Mouse (Mus musculus): ENCODE results near the gene Ttbk1. TPM values are rescaled to one million over a fixed set of nuclear protein-coding genes. Genes with fewer than 3 reads are reported as not detected.

Gene Ttbk1
- polyA plus RNA-seq, 1 experiment from 2014 or later, result not detected

DNA sequence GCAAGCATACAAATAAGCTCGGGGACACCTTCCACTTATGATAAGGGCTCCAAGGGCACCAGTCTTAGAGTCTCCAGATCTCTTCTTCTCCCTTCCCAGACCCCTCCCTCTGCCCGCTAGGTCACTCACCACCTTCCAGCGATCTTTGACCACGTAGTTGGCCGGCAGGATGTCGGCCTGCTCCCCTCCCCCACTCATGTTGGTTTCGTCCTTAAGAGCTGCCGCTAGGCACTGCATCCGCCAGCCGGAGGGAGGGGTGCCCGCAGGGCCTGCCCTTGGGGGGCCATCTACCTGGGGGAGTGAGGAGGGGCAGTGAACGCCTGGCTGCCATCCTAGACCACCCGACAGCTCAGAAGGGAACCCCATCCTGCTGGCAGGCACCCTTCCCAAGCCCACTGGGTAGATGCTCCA lies 3.4 kb downstream of the Ttbk1 start:
- Histone ChIP-seq H3K4me3 (ENCODE audit: low read depth, low read length) (peak overlapping the region; percentile 23), H3K36me3 (replicated peaks; ENCODE audit: insufficient read depth, low read length) (no peaks in the 10 kb centered on the region), H3K9ac (replicated peaks) (no peak overlapping the region), H3K27ac (ENCODE audit: low read depth) (no peak overlapping the region), H3K27me3 (ENCODE audit: insufficient read depth, low read length) (peaks cover 59% of the 10 kb centered on the region), H3K4me1 (ENCODE audit: insufficient read depth) (peaks cover 8% of the 10 kb centered on the region), H3K4me2 (ENCODE audit: low read depth, low read length) (peak overlapping the region; percentile 67), H3K9me3 (ENCODE audit: low read length) (no peaks in the 10 kb centered on the region)
- WGBS (ENCODE audit: insufficient replicate concordance), result 3% methylated on average over 13 of the region's 13 CpGs
- peak; percentile 53 for DNase-seq
- TF ChIP-seq CTCF (IDR thresholded peaks at IDR 0.05; ENCODE audit: low read depth), result no peak
- TF ChIP-seq EP300 (IDR thresholded peaks at IDR 0.05; ENCODE audit: low read depth), result no peak
- peak; percentile 77 for ATAC-seq

DNA sequence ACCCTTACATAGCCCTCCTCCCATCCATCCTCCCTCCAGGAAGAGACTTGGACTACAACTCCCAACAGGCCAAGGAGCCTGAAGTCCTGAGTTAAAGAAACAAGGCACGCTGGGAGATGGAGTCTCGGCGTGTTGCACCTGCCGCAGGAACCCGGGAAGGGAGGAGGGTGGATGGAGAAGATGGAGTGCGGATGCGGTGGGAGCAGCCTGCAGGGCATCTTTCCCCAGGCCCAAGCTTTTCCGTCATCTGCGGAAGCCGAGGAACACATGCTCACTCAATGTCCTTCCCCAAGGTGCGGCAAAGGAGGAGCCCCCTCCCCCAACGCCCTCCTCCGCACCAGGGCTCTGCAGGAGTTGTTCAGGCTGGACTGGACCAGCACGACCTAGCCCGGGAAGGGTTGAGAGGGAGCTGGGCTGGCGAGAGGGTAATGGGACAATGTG lies 3.9 kb downstream of the Ttbk1 start:
- no peak for DNase-seq
- Histone ChIP-seq H3K27ac (ENCODE audit: low read depth) (no peak overlapping the region), H3K4me1 (ENCODE audit: insufficient read depth) (peaks cover 8% of the 10 kb centered on the region), H3K4me3 (ENCODE audit: low read depth, low read length) (peak overlapping the region; percentile 23), H3K36me3 (replicated peaks; ENCODE audit: insufficient read depth, low read length) (no peaks in the 10 kb centered on the region), H3K4me2 (ENCODE audit: low read depth, low read length) (peak overlapping the region; percentile 67), H3K9me3 (ENCODE audit: low read length) (no peaks in the 10 kb centered on the region), H3K9ac (replicated peaks) (no peak overlapping the region), H3K27me3 (ENCODE audit: insufficient read depth, low read length) (peaks cover 57% of the 10 kb centered on the region)
- TF ChIP-seq CTCF (IDR thresholded peaks at IDR 0.05; ENCODE audit: low read depth) (no peak), EP300 (IDR thresholded peaks at IDR 0.05; ENCODE audit: low read depth) (no peak)
- WGBS (ENCODE audit: insufficient replicate concordance), result 3% methylated on average over 16 of the region's 16 CpGs
- ATAC-seq, result peak; percentile 74

DNA sequence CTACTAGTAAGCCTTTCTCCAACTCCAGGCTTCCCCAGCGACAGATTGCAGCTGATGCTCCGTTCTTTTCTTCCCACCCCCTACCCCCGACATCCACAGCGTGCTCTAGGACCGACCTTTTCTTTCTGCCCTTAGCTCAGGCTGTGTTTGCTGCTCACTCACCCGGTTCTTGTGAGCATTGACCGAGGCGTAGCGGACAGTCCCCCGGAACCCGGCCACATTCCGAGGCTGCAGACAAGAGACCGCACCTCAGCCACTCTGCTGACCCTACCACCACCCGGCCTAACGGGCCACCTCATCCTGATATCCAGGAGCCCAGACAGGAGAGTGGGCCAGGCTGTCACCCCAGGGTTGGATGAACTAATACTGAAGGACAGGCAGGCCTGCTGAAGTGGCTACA lies 10.2 kb downstream of the Ttbk1 start:
- H3K9ac ChIP-seq (replicated peaks), result no peak overlapping the region
- no peak overlapping the region for H3K4me3 ChIP-seq (ENCODE audit: low read depth, low read length)
- H3K36me3 ChIP-seq (replicated peaks; ENCODE audit: insufficient read depth, low read length), result no peaks in the 10 kb centered on the region
- 0 out of 2 replicates have a peak, but pooled peaks cover 4% of the 10 kb centered on the region for H3K27me3 ChIP-seq (ENCODE audit: insufficient read depth, low read length)
- no peak for DNase-seq
- ATAC-seq, result no peak
- H3K4me1 ChIP-seq (ENCODE audit: insufficient read depth), result no peaks in the 10 kb centered on the region
- no peak overlapping the region for H3K4me2 ChIP-seq (ENCODE audit: low read depth, low read length)
- H3K27ac ChIP-seq (ENCODE audit: low read depth), result no peak overlapping the region
- TF ChIP-seq CTCF (IDR thresholded peaks at IDR 0.05; ENCODE audit: low read depth) (no peak), EP300 (IDR thresholded peaks at IDR 0.05; ENCODE audit: low read depth) (no peak)
- WGBS (ENCODE audit: insufficient replicate concordance), result 80% methylated on average over 15 of the region's 15 CpGs
- H3K9me3 ChIP-seq (ENCODE audit: low read length), result no peaks in the 10 kb centered on the region

DNA sequence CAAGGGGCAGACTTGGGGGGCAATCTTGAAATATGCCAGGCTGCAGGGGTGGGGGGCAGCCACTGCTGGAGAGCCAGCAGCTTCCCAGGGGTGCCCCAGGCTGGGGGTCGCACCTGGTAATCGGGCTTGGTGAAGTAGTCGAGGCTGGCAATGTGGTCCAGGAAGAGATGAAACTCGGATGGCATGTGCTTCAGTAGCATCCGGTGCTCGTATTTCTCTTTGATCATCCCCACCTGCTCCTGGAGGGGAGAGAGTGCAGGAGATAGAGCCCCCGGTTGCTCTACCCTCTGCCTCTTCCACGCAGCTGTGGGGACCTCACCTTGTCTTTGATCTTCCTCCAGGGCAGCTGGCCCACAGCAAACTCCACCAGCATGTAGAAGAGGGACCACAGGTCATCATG lies 10.9 kb downstream of the Ttbk1 start:
- no peaks in the 10 kb centered on the region for H3K36me3 ChIP-seq (replicated peaks; ENCODE audit: insufficient read depth, low read length)
- WGBS (ENCODE audit: insufficient replicate concordance), result 72% methylated on average over 8 of the region's 8 CpGs
- ATAC-seq (no peak), DNase-seq (no peak)
- TF ChIP-seq CTCF (IDR thresholded peaks at IDR 0.05; ENCODE audit: low read depth), result no peak
- TF ChIP-seq EP300 (IDR thresholded peaks at IDR 0.05; ENCODE audit: low read depth), result no peak
- H3K9me3 ChIP-seq (ENCODE audit: low read length), result no peaks in the 10 kb centered on the region
- no peak overlapping the region for H3K9ac ChIP-seq (replicated peaks)
- H3K4me1 ChIP-seq (ENCODE audit: insufficient read depth), result no peaks in the 10 kb centered on the region
- no peak overlapping the region for H3K4me2 ChIP-seq (ENCODE audit: low read depth, low read length)
- no peak overlapping the region for H3K4me3 ChIP-seq (ENCODE audit: low read depth, low read length)
- no peak overlapping the region for H3K27ac ChIP-seq (ENCODE audit: low read depth)
- 0 out of 2 replicates have a peak, but pooled peaks cover 4% of the 10 kb centered on the region for H3K27me3 ChIP-seq (ENCODE audit: insufficient read depth, low read length)

DNA sequence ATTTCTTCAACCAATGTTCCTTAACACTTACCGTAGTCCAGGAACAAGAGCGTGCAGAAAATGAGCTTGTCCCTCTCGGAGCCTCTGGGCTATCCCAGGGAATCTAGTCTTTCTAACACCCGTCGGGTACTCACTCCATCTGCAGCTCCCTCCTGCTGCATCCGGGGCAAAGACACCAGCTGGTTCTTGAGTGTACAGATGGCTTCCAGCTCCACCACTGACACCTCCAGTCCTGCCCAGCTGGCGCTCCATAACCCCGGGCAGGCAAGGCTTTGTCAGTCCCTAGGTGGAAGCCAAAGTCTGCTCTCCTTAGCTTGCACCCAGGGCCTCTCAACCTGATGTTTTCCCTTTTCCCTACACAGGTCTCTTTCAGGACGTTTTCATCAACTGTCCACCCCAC lies 19.6 kb downstream of the Ttbk1 start:
- no peaks in the 10 kb centered on the region for H3K27me3 ChIP-seq (ENCODE audit: insufficient read depth, low read length)
- H3K9ac ChIP-seq (replicated peaks), result no peak overlapping the region
- H3K4me2 ChIP-seq (ENCODE audit: low read depth, low read length), result no peak overlapping the region
- 72% methylated on average over 9 of the region's 9 CpGs for WGBS (ENCODE audit: insufficient replicate concordance)
- no peak for ATAC-seq
- H3K27ac ChIP-seq (ENCODE audit: low read depth), result no peak overlapping the region
- no peaks in the 10 kb centered on the region for H3K36me3 ChIP-seq (replicated peaks; ENCODE audit: insufficient read depth, low read length)
- TF ChIP-seq CTCF (IDR thresholded peaks at IDR 0.05; ENCODE audit: low read depth) (no peak), EP300 (IDR thresholded peaks at IDR 0.05; ENCODE audit: low read depth) (no peak)
- H3K9me3 ChIP-seq (ENCODE audit: low read length), result no peaks in the 10 kb centered on the region
- DNase-seq, result no peak
- H3K4me1 ChIP-seq (ENCODE audit: insufficient read depth), result no peaks in the 10 kb centered on the region
- H3K4me3 ChIP-seq (ENCODE audit: low read depth, low read length), result no peak overlapping the region

DNA sequence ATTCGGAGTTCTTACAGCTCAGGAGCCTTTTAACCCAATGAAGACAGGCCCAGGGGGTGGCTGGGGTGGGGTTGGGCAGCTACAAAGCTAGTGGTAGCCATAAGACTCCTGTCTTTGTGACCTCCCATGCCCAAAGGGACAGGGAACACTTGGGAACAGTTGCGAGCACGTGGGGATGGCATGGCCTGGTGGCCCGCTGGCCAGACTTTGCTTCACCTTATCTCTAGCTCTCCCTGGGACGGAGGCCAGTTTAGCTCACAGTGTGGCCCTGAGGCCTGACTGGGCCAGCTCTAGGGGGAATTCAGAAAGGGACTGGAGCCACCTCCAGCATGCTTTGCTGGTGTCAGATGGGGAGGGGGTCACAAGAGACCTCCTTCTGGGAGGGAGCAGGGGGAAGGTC lies 25.2 kb downstream of the Ttbk1 start:
- 64% methylated on average over 5 of the region's 5 CpGs for WGBS (ENCODE audit: insufficient replicate concordance)
- no peak overlapping the region for H3K27ac ChIP-seq (ENCODE audit: low read depth)
- H3K4me2 ChIP-seq (ENCODE audit: low read depth, low read length), result no peak overlapping the region
- no peak overlapping the region for H3K4me3 ChIP-seq (ENCODE audit: low read depth, low read length)
- ATAC-seq, result no peak; the same call in 1 of the 2 replicates
- no peaks in the 10 kb centered on the region for H3K9me3 ChIP-seq (ENCODE audit: low read length)
- H3K36me3 ChIP-seq (replicated peaks; ENCODE audit: insufficient read depth, low read length), result no peaks in the 10 kb centered on the region
- TF ChIP-seq CTCF (IDR thresholded peaks at IDR 0.05; ENCODE audit: low read depth) (no peak), EP300 (IDR thresholded peaks at IDR 0.05; ENCODE audit: low read depth) (no peak)
- no peak for DNase-seq
- H3K27me3 ChIP-seq (ENCODE audit: insufficient read depth, low read length), result peaks cover 37% of the 10 kb centered on the region
- H3K4me1 ChIP-seq (ENCODE audit: insufficient read depth), result peaks cover 3% of the 10 kb centered on the region; the same call in 1 of the 2 replicates
- no peak overlapping the region for H3K9ac ChIP-seq (replicated peaks)
